Mouse (Mus musculus): ENCODE measurements around the gene Eef1a1.

Gene Eef1a1

DNA sequence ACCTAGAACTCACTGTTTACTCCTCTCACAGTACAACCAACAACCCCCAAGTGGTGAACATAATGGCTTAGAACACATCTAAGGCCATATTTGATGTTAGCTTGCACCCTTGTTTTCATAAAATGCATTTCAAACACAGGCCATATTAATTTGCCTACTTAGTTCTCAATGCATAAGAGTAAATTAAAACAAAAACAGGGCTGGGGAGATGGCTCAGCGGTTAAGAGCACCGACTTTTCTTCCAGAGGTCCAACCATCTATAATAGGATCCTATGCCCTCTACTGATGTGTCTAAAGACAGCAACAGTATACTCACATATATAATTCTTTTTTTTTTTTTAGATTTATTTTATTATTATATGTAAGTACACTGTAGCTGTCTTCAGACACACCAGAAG is 13.6 kb downstream of the Eef1a1 start:
- no peak for DNase-seq

DNA sequence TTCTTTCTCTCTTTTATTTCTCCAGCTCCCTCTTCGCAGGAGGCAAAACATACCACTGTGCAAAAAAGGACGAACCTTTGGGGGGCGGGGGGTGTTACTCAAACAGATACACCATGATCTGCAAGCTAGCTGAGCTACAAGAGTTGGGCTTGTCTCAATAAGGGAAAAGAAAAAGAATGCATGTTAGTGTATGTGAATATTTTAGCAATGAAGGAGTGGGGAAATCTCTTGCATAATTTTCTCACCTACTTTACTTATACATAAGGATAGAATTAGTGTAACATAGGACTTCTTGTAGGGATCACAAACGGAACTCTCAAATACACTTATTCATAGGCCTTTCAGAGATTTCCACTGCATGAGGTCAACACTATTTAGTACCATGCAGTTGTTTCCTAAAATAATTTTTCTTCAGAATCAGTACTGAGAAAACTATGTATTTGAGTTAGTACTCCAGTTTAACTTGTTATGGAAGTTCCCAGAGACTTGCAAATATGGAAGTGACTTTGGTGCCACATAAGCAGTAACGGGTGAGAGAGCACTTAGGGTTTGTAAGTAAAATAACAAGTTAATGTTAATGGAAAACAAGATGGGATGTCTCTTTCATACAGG is 14.1 kb downstream of the Eef1a1 start:
- DNase-seq: no peak

DNA sequence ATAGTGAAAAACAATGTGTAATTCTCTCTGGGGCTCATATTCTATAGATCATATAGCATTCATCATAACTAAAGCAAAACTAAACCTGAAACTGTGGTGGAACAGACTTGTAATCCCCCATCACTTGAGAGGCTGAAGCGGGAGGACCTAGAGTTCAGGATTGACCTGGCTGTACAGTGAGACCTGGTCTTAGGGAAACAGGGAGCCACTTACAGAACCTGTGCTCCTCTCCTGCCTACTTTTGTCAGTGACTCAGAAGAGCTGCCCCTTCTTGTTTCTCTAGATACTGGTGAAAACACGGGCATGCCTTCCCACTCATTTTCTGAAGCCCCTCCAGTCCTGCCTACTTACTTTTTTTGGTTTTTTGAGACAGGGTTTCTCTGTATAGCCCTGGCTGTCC is 14.7 kb downstream of the Eef1a1 start:
- no peak for DNase-seq

DNA sequence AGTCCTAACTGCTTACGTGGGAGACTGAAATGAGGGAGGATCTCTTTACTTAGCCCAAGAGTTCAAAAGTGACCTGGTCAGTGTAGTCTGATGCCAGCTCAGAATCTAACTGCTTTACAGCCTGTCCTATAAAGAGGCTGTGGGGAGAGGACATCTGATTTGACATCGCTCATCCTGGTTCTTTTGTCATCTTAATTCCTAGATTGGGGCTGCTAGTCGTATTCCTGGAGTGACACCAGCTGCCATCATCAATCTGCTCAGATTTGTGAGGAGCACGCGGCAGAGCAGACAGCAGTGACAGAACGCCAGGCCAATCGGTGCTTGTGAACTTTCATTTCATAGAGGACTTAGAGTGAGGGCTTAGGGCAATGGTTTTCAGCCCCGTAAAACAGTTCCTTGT is 15.4 kb downstream of the Eef1a1 start:
- no peak for DNase-seq

DNA sequence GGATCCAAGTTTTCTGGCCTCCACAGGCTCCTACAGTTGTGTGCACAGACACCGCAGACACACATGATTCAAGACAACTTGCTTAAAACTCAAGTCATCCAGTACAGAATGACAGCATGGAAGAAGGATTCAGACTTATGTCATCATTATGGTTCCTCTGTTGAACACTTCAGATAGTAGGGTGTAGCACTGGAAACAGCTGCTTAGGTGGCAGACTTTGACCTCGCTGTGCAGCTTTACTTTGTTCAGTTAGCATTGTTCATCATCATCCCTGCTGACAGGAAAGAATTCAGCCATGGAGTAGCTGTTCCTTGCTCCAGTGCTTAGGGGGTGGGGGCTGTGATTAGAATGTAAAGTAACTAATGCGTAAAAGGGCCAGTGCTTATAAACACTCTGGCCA is 23.2 kb downstream of the Eef1a1 start:
- DNase-seq: no peak

DNA sequence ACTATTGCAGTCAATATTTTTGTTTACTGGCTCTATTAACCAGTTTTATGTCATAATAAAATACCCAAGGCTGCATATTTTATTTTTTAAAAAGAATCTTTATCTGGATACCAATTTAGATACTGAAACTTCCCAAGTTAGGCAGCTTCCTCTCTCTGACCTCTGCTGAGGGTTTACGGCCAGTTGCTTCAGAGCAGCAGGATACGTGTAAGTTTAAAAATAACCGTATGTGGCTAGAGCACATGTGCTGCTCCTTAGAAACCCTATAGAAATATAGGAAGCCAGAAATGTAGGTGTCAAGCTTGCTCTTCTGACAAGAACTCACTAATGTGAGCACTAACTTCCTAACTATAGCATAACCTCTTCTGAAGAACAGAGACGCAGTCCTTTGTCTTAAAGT is 25.6 kb downstream of the Eef1a1 start:
- DNase-seq: no peak

DNA sequence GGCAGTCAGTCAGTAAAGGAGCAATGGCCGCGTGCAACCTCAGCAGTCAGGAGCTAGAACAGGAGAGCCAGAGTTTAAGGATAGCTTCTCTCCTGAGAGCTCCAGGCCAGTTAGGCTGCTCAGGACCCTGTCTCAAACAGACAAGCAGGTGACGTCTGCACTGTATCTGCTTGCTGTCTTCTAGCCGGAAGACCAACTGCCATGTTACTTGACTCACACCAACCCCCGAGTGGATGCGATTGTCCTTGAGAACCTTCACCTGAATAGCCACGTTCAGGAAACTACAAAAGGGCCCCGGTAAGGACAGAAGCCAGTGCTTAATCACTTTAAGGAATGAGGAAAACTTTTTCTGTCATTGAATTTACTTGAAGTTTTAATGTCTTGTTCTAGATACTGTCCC is 31.9 kb downstream of the Eef1a1 start:
- no peak for DNase-seq

DNA sequence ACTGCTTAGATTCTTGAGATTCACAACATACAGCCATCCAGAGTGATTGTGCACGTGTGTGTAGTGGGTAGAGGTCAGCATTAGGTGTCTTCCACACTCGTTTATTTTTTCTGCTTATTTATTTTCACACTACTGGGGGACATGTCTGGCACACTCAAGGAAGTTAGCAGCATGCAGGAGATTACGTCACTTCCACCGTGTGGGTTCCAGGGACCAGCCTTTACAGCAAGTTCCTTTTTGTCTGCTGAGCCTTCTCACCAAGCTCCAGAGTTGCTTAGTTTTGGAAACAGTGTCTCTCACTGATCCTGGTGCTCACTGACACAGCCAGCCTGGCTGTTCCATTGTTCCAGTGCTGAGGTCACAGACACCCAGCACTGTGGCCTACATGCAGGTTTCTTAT is 37.6 kb downstream of the Eef1a1 start:
- no peak for DNase-seq

DNA sequence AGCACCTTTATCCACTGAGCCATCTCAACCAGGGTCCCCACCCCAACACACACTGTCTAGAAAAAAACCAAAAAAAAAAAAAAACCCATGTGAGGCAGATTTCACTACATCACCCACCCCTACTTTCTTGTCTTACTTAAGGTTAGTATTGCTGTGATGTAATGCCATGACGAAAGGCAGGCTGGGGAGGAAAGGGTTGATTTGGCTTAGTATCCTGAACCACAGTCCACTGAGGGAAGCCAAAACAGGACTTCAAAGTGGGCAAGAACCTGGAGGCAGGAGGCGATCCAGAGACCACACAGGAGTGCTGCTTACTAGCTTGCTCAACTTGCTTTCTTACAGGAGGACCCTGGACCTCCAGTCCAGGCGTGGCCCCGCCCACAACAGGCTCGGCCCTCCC is 38.5 kb downstream of the Eef1a1 start:
- DNase-seq: no peak

DNA sequence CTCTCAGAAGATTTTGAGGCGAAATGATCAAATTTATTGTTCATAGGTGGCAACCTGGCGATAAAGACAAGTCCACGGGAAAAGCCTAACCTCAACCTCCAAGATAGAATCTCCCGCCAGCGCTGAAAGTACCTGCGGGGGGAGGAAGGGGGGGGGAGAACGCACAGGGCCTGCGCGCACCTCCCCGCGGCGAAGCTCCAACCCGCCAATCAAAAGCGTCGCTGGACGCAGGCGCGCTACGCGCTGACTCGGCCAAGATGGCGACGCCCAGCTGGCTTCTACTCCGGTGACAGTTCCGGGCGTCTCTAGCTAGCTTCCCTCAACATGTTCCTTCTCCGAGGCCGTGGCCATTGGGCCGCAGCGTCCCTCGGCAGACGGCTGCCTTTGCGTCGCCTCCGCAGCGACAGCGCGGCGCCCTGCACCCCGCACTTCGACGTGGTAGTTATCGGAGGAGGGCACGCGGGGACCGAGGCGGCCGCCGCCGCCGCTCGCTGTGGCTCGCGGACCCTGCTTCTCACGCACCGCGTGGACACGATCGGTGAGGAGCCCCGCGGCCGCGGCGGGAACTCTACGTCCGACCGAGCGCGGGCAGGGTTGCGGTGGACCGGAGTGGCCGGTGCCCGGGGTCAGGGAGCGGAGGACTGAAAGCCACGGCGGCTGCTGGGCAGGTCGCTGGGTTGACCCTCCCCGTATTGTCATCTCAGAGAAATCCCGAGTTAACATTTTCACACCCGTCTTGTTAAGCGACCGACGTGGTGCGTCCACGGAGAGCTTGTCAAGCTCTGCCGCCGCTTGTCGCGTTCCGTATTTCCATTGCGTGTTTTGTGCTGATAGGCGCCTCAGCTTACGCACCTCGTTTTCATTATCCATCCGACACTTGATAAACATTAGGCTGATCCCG is 40.7 kb downstream of the Eef1a1 start, which contains the start of the genes Mto1 and Gm17324:
Mto1 (plus strand) TSS at position 236 of the 901 bp plus-strand sequence.
Gm17324 (minus strand) TSS at position 814 of the 901 bp plus-strand sequence.
- DNase-seq: peak; percentile 83

DNA sequence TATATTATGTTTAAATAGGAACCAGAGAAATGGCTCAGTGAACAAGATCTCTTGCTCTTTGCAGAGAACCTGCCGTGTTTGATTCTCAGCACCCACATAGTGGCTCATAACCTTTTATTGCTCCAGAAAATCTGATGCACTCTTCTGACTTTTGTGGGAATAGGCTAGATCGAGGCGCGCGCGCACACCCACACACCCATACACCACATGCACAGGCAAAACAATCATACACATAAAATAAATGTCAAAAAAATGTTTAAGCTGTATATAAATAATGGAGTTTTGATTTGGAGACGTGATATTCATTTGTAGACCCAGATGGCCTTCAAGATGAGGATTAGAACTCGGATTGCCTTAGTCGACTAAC is 41.4 kb downstream of the Eef1a1 start:
- DNase-seq: no peak

DNA sequence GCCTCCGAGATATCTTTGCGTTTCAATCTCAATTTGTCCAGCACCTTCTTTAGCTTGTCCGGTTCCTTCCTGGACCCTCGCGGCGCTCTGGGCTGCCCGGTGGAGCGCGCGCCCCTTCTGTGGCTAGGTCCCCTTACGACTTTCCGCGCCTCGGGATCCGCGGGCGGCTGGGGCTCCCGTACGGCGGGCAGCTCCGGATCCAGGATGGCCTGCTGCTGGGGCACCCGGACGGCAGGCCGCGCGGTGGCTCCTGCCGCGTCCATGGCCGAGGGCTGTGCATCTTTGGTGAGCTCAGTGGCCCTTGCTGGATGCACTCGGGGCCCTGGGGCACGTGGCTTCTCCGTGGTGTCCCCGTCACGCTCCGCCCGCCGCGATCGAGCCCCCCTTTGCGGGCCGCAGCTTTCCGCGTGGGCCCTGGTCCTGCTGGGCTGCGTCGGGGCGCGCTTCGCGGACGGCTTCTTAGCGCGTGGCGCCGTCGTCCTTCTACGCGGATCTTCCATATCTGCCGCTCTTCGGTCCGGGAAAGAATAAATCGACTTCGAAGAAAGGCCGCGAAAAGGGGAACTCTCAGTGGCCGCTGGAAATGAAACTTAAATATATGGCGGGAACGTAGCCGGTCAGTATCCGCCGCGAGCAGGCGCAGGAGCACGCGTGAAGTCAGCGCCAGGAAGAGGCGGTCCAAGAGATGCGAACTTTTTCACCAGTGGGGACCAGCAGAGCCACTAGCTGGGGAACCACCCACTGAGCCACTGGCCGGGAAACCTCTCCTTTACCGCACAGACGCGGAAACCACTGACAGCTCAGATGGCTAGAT is 46.2 kb downstream of the Eef1a1 start, which contains the start of gene Cgas:
Cgas (minus strand) TSS at position 659 of the 814 bp plus-strand sequence.
- peak; percentile 60 for DNase-seq

DNA sequence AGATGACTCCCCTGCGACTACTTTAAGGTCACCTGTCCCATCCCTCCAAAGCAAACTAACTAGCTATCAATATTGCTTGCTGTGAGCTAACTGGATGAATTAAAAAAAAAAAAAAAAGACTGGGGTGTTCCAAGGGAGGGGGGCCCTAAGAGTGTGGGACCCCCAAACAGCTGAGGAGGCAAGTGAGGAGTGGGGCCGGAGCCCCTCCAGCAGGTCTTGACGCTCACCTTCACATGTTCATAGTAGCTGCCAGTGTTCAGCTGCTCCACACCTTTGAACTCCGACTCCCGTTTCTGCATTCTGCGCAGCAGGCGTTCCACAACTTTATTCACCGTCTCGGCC is 46.7 kb downstream of the Eef1a1 start:
- no peak for DNase-seq

DNA sequence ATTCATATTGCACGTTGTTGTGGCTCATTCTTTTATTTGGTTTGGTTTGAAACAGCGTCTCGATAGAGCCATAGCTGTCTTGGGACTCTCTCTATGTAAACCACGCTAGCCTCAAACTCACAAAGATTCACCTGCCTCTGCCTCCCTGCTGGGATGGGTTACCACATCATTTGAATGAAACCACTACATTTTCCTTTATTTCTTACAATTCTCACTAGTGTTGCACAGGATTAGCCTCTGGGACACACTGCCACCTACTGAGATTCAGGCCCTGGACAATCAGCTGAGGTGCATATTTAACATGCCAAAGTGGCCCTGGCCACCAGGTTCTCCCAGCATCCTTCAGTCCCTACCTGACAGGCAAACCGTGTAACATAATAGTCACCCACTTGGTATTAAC is 49.5 kb downstream of the Eef1a1 start:
- peak; percentile 10 for DNase-seq

DNA sequence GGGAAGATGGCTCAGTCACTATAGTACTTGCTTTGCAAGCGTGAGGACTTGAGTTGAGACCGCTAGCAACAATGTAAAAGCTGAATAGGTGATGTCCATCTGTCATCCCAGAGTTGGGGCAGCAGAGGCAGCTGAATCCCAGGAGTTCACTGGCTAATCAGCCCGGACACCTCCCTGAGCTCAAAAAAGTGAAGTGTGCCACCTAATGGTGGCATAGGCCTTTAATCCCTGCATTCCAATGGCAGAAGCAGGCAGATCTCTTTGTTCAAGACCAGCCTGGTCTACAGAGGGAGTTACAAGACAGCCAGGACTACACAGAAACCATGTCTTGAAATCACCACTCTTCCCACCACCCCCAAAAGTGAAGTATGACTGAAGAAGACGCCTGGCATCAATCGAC is 56.5 kb downstream of the Eef1a1 start:
- DNase-seq: no peak

DNA sequence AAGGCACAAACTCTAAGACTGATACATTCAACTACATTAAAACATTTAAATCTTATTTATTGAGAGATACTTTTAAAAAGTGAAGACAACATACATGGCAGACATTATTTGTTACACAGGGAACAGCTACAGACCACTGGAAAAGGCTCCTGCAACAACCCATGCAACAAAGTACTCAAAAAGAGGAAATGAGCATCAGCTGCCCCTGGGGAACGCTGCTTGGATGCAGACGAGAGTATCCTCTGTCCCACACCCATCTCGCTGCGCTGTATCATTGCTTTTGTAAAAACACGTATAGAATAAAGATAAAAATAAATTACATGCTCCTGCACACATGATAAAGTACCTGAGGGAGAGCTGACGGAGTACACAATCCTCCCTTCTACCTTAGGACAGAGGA is 58.5 kb downstream of the Eef1a1 start:
- no peak for DNase-seq

DNA sequence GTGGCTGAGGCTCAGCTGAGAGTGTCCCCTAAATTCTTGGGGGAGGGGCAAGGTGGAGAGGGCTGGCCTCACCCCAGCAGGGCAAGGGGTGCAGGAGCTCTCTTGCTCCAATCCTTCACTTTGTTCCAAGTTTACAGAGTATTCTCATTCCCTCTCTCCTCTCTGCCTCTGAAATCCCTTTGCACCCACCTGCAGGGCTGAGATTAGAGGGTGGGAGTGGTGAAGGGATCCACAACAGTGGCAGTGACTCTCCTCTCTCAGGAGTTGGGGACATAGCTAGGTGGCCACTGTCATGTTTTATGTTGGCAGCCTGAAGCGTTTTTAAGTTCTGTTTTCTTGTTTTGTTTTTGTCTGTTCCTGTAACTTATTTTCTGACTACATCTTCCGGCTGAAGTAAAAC is 59.4 kb downstream of the Eef1a1 start:
- no peak for DNase-seq

DNA sequence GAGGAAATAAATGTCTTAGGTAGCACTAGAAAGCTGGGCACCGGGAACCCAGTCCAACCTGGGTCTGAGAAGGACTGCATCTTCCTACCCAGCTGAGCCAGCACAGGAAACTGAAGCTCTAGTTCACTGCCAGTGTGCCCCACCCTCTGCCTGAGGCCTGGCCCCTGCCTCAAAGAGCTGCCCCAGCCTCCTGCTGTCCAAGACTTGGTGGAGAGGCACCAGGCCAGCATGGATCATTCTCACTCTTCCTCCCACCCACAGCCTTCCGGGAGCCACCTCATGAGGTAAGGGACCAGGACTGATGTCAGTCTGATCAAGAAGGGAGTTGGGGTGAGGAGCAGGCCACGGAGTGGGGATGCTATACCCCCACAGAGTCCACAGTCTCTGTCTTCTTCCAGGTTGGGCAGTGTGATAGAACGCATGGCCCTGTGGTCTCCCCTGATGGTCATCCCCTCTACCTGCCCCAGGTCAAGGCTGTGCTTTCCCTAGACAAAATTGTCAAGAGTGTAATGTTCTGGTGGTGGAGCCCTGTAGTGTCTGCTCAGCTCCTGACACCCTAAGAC is 60.0 kb downstream of the Eef1a1 start:
- DNase-seq: no peak

Measured in kidney, adult 9 months (tissue).